Mouse (Mus musculus): ENCODE data around the gene Guca2a.

Guca2a gene

GRCm38 (mm10) chr4:119642666-119643065 lies 5.2 kb downstream of the Guca2a start:
- DNase-seq = no peak

- DNase-seq = peak in 1 of 2 experiments; percentile 17
These were observed 19.5 kb downstream of the Guca2a start for GRCm38 (mm10) chr4:119657011-119657410.

GRCm38 (mm10) chr4:119658246-119658645 lies 20.7 kb downstream of the Guca2a start:
- no peak for DNase-seq

- no peak for DNase-seq
These were observed 21.2 kb downstream of the Guca2a start, which contains the start of gene Guca2b for GRCm38 (mm10) chr4:119658731-119659130. TSS of gene Guca2b (minus strand) at chr4:119658954.

GRCm38 (mm10) chr4:119660007-119660406 lies 22.5 kb downstream of the Guca2a start:
- no peak for DNase-seq

- no peak for DNase-seq
These were observed 24.6 kb downstream of the Guca2a start for GRCm38 (mm10) chr4:119662151-119662550.

- no peak for DNase-seq
These were observed 25.5 kb downstream of the Guca2a start for GRCm38 (mm10) chr4:119662976-119663375.

- no peak for DNase-seq
These were observed 26.0 kb downstream of the Guca2a start for GRCm38 (mm10) chr4:119663409-119664095.

- DNase-seq = no peak
These were observed 27.7 kb downstream of the Guca2a start for GRCm38 (mm10) chr4:119665166-119665565.

GRCm38 (mm10) chr4:119666116-119666515 lies 28.6 kb downstream of the Guca2a start:
- no peak for DNase-seq

GRCm38 (mm10) chr4:119667454-119667853 lies 29.9 kb downstream of the Guca2a start:
- DNase-seq = peak; percentile 42 to 52

- no peak for DNase-seq
These were observed 30.7 kb downstream of the Guca2a start for GRCm38 (mm10) chr4:119668185-119668584.

- DNase-seq = no peak
These were observed 31.1 kb downstream of the Guca2a start for GRCm38 (mm10) chr4:119668596-119668995.

- DNase-seq = no peak
These were observed 32.1 kb downstream of the Guca2a start for GRCm38 (mm10) chr4:119669356-119670209.

GRCm38 (mm10) chr4:119670210-119670555 lies 32.7 kb downstream of the Guca2a start:
- DNase-seq = no peak

GRCm38 (mm10) chr4:119670736-119671135 lies 33.2 kb downstream of the Guca2a start:
- no peak for DNase-seq

GRCm38 (mm10) chr4:119671164-119671563 lies 33.7 kb downstream of the Guca2a start:
- DNase-seq = no peak

GRCm38 (mm10) chr4:119672685-119673084 lies 35.2 kb downstream of the Guca2a start:
- DNase-seq = peak in 1 of 2 experiments; percentile 15

- no peak for DNase-seq
These were observed 45.1 kb downstream of the Guca2a start for GRCm38 (mm10) chr4:119682596-119682995.

- no peak for DNase-seq
These were observed 48.2 kb downstream of the Guca2a start for GRCm38 (mm10) chr4:119685746-119686145.
